Mouse (Mus musculus) neural tube, embryonic 10.5 days (tissue): ENCODE results near the gene Hpcal4.
"Not testable (repeated sequence)": the region's sequence is repeated elsewhere in the genome, so short reads cannot be mapped to it uniquely, and the experiment has no call there.

ENCODE experiments used
- DNase-seq: peaks from one replicate; pipeline ENCODE4 v3.0.0-alpha.2; 2017; ENCODE audit warnings: low spot score; ENCODE audit errors: extremely low spot score

The Hpcal4 gene

GRCm38 (mm10) chr4:123182328-123183238 lies at the start of gene Hpcal4:
Hpcal4 (plus strand) TSS chr4:123183227.
- peak; percentile 65 for DNase-seq

DNA sequence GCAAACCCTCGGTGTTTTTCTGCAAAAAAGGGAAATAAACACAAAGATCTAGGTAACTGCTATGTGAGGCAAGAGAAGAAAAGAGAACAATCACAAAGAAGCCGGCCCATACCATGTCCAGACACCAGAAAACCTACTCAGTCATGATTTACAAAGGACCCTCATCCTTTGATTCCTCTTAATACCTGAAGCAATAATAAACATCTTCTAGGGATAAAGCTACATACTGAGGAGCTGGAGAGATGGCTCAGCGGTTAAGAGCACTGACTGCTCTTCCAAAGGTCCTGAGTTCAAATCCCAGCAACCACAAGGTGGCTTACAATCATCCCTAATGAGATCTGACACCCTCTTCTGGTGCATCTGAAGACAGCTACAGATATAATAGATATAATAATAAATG lies 45.5 kb upstream of the Hpcal4 start:
- no peak for DNase-seq

- peak; percentile 89 for DNase-seq
Observed at GRCm38 (mm10) chr4:123139513-123140154, 43.4 kb upstream of the Hpcal4 start, which contains the start of gene Ppie. Ppie (minus strand) TSS chr4:123139951.

- DNase-seq: no peak
Observed at GRCm38 (mm10) chr4:123147446-123148150, 35.4 kb upstream of the Hpcal4 start.

- DNase-seq: no peak
Observed at GRCm38 (mm10) chr4:123152003-123152402, 31.0 kb upstream of the Hpcal4 start.

GRCm38 (mm10) chr4:123152976-123153375 lies 30.1 kb upstream of the Hpcal4 start:
- DNase-seq: no peak

GRCm38 (mm10) chr4:123155004-123155403 lies 28.0 kb upstream of the Hpcal4 start:
- DNase-seq: no peak

- DNase-seq: no peak
Observed at GRCm38 (mm10) chr4:123155427-123155826, 27.6 kb upstream of the Hpcal4 start.

- no peak for DNase-seq
Observed at GRCm38 (mm10) chr4:123155840-123156239, 27.2 kb upstream of the Hpcal4 start.

GRCm38 (mm10) chr4:123160571-123160970 lies 22.5 kb upstream of the Hpcal4 start:
- DNase-seq: no peak

DNA sequence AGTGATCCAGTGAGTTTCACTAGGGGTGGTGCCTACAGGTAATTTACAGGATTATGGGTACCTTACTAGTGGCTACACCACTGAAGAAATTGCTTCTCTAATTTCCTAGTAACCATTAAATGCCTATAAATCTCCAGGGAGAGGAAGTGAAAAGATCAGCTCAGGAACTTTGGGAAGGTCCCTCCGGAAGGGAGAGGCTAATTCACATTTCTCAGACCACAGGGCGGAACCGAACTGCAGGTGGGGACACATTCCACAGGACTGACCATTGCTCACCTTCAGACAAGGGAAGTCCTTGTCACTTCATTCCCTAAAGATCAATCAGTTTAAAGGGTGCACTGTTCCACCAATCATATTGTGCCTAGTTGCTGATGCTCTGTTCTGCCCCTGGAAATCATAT lies 21.8 kb upstream of the Hpcal4 start:
- DNase-seq: not testable (repeated sequence)

GRCm38 (mm10) chr4:123162305-123162917 lies 20.6 kb upstream of the Hpcal4 start:
- no peak for DNase-seq

DNA sequence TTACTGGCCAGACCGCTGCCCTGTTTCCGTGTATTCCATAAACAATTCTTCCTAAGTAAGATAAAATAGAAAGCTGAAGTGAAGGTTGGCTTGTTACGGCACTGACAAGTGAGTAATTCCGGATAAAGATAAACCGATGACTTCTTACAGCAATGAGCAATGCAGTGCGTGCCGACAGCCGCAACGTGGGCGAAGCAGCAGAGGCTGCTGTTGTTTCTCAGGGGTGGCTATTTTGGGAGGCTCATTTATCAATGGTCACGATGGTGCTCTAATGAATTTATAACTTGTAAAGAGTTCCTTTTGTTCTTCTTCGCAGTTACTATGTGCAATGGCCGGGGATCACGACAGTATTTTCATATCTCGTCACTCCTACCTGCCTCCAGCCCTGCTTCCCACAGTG lies 18.9 kb upstream of the Hpcal4 start:
- DNase-seq: no peak

DNA sequence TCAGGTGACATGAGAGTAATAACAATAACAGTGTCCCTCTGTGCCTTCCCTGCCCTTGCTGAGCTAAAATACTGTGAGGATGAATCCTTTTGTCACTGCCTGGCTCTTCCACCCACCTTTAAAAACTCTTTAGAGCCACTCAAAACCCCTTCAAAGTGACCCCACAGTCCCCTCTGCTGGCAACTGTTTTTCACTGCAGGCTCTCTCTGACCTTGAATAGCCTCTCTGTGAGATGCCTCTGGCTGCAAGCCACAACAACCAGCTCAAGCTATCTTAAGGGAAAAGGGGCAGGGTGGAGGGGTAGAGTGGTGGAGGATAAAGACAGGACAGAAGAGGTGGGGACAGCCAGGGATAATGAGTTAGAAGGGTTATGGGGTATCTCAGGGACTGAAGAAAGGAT lies 11.2 kb upstream of the Hpcal4 start:
- no peak for DNase-seq

DNA sequence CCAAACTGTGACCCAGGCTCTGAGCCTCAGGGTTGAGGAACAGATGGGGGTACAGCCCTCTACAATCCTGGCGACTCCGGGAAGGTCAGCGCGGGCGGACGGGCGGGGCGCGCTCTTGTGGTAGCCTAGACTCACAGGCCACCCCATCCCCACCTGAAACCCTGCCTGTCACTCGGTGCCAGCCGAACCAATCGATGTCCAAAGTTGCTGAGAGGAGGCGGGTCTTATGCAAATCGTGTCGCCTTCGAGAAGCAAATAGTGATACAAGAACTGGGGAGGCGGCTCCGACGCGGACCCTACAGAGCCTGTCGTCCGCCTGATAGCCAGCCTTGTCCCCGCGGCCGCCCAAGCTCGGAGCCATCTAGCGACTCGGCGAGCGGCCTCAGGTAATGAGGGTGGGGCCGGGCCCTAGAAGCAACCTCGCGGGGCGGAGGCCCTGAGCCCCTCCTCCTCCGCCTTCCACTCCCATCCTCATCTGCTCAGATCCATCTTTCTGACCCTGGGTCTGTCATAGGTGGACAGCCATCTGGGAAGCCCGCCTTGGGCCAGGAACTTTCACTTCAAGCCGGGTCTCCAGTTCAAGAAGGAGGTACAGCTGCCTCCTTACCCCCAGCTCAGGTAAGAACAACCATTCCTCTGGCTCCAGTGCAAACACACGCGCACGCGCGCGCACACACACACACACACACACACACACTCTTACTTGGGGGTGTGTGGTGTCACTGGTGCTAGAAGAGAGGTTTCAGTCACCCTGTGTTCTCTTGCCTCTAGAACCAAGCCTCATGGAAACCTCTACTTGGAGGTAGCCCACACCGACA lies 421 bp downstream of the Hpcal4 start:
- peak; percentile 89 for DNase-seq

DNA sequence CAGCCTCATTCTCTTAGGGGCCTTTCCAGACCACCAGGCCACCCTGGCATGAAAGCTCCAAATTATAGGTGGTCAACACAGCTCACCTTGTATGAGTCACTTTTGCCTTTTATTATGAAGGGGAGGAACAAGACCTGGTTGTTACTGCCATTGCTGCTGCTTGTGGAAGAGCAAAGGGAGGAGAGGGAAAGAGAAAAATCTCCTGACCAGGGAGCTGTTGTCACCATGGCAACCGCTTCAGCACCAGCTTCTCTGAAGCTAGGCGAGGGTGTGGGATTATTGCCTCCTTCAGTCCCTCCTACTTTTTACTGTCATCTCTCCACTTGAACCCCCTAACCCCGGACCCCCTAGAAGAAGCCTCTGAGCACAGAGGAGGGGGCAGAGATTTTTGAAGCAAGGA lies 1.8 kb downstream of the Hpcal4 start:
- DNase-seq: no peak

DNA sequence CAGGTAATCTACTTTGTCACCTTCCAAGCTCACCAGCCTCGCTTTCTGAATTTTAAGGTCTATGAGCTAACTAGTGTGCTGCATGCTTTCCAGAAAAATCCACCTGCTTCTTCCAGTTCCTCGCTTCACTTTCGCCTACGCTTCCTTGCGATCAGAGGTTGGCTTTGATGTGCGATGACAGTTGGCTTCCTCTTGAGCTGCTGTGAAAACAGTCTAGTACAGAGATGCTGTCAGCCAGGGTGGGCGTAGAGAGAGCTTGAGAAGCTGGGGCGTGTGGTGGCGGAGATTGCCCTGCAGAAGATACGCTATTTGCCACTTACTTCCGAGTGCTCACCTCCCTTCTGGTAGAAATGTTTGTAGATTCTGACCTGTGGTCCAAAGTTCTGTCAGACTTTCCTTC lies 9.3 kb downstream of the Hpcal4 start:
- no peak for DNase-seq

- no peak for DNase-seq
Observed at GRCm38 (mm10) chr4:123193791-123194190, 10.8 kb downstream of the Hpcal4 start.

DNA sequence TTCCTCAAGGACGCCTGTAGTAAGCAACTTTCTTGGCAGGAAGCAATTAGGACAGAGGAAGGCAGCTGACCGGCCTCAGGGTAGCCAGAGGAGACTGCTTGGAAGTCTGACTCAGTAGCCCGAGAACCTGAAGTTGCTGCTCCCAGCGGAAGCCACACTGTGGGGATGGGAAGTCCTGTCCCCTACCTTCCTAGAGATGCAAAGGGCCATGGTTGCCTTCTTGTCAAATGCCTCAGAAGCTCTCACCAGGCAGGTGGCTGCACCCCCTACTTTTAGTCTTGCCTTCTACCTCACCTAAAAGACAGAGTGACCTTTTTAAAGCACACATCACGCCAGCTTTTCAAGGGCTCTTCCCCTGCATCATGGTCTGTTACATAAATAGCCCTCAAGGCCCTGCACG lies 13.7 kb downstream of the Hpcal4 start:
- no peak for DNase-seq

DNA sequence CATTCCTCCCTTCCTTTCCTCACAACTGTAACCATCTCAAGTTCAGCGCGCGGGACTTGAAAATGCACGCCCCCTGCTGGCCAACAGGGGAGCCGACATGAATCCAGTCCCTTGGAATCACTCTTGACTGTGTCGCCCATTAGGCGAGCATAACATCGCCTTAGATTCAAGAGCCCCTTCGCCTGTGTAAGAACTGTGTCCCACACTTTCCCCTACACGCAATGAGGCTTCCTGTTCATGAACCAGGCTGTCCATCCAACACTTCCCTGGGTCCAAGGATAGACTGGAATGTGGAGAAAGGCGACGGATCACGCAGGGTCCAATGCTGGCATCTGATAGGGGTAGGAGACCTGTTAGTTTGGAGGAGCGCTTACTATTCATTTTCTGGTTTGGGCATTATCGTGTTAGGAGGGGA lies 17.8 kb downstream of the Hpcal4 start:
- peak; percentile 74 for DNase-seq
